Mouse (Mus musculus) monocyte, adult 5-6 weeks (primary cell): ENCODE data around the gene Adipor2. TPM values are rescaled to one million over a fixed set of nuclear protein-coding genes. Genes with fewer than 3 reads are reported as not detected.
"Not testable (repeated sequence)": the region's sequence is repeated elsewhere in the genome, so short reads cannot be mapped to it uniquely, and the experiment has no call there.

ENCODE experiments used
- ATAC-seq: fragments of 153-309, 156-312 bp; replicated peaks from 2 replicates; pipeline ENCODE4 v1.8.0; 2017; ENCODE audit warnings: mild to moderate bottlenecking; ENCODE audit not compliant: low TSS enrichment, insufficient number of reproducible peaks, severe bottlenecking, poor library complexity, low FRiP score
- total RNA-seq: library from RNA; stranded (forward); fragments of 200-1000, 200-491, 200-594 nt; gene quantifications from 3 replicates; pipeline ENCODE4 v1.2.3, GENCODE M21; 2017

The Adipor2 gene
- total RNA-seq, 1 experiment from 2014 or later, result 127 TPM

DNA sequence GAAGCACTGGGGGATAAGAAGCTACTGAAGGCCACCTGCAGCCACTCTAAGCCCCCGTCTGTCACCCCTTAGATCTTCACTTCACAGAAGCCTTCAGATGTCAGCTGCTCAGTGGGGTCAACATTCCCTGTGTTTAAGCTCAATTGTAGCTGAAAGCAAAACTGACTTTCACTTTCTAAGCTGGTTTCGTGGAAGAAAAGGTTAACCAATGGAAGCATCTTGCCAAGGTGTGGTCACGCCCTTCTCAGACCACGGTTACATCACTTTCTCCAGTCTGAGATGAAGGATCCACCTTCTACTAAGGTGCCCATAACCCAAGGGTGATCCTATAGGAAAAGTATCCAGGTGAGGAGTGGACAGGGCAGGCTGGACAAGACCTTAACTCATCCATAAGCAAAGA is 50.7 kb downstream of the Adipor2 start:
- peak; percentile 53 for ATAC-seq

- no peak for ATAC-seq
Observed at GRCm38 (mm10) chr6:119363593-119363992, 53.9 kb downstream of the Adipor2 start.

DNA sequence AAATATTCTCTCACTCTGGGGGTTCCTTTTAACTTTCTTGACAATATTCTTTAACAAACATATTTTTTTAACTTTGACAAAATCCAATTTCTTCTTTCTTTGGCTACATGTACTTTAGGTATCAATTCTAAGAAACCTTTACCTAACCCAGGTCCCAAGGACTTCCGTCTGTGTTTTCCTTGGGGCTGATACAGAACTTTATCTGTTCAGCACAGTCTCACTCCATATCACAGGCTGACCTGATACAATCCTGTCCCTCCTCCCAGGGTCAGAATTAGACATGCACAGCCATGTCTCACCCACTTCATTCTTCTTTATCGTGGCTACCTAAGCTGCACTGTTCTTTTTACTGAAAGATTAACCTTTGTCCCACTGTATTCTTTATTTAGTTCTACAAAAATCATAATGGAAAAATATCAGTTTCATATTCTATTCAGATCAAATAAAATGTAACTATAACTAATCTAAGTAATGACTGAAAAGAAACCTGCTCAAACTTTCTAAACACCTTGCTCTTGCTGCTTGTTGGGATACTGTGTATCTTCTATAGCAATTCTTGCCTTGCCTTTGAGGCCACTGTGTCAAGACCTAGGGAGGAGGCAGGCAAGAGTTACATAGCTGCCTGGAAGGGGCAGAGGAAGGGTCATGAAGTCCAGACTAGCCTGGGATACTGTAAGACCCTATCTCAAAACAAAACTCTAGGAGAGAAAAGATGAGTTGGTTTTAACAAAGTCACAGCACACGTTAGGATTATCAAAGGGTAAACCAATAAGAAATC is 56.4 kb downstream of the Adipor2 start:
- no peak for ATAC-seq

GRCm38 (mm10) chr6:119360250-119360649 is 57.3 kb downstream of the Adipor2 start:
- not testable (repeated sequence) for ATAC-seq

DNA sequence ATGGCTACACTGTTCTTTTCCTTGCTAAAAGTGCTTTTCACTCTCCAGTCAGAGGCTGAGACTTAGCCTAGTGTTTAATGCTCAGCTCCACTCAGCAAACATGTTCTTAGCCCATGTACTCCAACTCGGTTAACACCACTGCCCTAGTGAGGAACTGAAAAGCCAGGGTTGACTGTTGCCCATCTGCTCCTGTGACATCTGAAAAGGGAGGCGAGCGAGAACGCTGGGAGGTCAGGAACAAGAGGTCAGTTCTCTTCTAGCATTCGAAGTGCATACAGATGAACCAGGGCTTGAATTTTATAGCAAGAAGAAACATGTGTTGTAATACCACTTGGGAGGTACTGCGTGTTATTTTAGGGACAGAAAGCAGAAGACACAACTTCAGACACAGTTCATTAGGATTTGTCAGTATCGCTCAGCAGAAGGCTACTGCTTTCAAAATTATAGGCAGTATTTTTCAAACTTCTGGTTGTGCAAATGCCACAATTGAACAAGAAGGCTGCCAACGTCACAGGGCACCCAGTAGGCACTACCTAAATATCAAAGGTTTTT is 59.4 kb downstream of the Adipor2 start:
- ATAC-seq, result peak; percentile 64

DNA sequence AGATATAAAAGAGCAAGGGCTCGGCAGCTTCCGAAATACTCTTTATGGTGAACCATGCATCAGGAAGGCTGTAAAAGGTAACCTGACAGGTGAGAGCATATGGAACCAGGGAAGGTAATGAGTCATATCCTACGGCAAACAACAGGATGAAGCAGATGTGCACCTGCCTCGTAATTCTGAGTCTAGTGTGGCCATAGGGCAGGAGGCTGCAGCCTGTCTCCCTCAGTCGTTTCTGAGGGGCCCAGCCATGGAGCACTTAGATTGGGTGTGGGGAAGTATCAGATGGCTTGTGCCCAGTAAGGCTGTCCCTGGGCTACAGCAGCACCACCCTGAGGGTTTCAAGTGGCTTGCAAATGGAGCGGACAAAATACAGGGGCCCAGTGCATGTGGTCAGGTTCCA is 65.0 kb downstream of the Adipor2 start:
- ATAC-seq, result no peak

DNA sequence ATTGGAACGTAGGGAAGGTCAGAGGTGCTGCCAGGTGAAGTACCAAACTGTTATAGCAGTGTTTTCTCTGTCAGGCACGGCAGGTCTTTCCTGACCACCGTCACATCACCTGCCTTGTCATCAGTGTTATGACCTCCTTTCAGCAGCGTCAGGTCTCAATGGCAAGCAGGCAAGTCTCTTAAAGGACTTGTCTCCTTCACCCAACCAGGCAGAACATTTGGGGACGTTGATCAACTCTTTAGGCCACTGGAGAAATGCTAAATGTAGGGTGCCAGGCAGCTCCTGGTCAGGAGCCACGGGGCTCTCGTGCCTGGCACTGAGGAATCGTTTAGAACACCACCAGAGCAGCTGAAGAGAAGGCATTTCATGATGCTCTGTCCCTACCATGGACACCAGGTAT is 65.8 kb downstream of the Adipor2 start:
- ATAC-seq, result no peak

DNA sequence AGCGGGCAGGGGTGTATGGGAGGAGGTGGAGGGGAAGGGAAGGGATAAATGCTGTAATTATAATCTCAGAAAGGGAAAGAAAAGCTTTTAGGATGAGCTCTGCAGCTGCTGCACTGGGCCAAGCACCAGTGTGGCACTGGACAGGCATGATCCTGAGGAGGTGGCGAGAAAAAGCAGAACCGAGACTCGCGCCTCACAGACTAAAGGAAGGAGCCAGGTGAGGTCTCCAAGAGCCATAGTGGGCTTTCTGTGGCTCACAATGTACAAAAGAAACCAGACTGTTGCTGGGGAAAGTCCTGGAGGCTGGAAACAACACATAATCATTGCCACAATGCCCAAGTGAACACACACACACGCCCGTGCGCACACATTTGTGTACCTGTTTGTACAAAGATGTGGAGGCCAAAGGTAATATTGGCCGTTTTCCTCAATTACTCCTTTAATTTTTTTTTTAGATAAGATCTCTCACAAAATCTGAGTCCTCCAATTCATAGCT is 66.8 kb downstream of the Adipor2 start:
- no peak for ATAC-seq

DNA sequence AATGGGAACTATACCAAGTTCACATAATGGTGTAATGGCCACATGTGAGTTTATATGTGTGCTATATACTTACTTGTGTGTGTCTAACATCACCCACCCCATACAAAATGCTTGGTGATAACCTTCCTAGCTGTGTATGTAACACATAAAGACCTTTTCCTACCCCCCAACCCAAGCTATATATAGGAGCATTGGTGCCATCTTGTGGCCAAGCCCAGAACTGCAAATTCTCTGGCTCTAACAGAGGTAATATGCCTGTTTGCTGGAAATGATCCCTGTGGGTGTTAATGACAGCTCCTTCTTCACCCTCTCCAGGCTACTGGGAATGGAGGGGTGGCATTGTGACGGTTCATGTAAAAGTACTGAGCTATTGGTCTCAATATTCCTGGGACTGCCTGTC is 69.3 kb downstream of the Adipor2 start:
- ATAC-seq, result 0 out of 2 replicates have a peak, but pooled peaks have one; percentile 32

DNA sequence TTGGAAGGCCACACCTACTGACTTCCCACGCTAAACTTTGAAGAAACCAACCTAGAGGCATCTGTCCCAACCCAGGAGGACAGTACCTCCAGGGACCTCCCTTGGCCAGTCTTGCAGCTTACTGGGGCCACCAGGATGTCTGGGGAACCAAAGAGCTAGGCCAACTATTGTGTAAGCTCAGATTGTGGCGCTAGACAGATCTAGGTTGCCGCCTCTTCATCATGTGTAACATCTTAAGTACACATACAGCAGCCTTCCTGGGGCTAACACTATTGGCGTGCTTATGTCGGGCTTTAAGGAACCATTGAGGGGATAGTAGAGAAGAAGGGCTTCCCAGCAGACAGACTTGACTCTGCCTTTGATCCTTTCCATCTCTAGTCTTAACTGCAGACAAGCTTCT is 69.7 kb downstream of the Adipor2 start:
- ATAC-seq, result no peak

DNA sequence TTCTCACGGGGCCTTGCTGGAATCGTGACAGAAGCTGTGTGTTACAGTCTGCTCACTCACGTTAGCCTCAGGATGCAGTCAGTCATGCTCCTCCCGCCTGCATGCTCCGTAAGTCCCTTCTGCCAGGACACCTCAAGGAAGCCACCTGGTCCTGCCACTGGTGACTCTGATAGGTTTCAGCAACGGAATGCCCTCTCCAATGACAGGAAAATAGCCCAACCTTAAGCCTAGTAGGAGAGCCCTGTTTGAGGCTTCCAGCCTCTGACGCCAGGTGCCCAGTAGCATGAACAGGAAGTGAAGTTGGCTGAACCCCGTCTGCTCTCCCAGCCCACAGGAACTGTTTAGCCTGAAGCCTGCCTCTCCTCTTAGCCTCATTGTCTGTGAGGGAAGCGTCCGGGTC is 71.2 kb downstream of the Adipor2 start:
- ATAC-seq, result no peak; the same call in 1 of the 2 replicates

DNA sequence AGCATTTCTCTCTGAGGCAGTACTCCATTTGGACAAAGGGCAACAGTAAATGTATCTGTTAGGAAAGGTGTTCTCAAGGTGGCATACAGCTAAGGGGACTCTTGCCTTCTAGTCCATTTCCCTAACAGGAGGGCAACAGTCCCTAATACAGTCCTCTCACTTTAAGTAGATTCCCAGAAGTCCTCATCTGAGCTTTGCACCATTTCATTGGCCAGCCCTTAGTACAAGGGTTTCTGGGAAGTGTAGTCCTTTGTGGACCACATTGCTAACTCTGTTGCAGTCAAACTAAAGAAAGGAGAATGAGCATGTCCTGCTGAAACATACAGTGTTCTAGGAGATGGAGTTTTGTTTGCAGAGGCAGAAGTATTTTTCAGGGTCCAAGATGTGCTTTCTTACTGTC is 76.1 kb downstream of the Adipor2 start:
- peak; percentile 45; the same call in 1 of the 2 replicates for ATAC-seq

- ATAC-seq, result no peak
Observed at GRCm38 (mm10) chr6:119338121-119338912, 79.2 kb downstream of the Adipor2 start.

- ATAC-seq, result no peak
Observed at GRCm38 (mm10) chr6:119337287-119337686, 80.2 kb downstream of the Adipor2 start.

GRCm38 (mm10) chr6:119336124-119336523 is 81.4 kb downstream of the Adipor2 start:
- no peak for ATAC-seq

- no peak for ATAC-seq
Observed at GRCm38 (mm10) chr6:119333831-119334230, 83.7 kb downstream of the Adipor2 start.

- ATAC-seq, result no peak
Observed at GRCm38 (mm10) chr6:119333202-119333601, 84.3 kb downstream of the Adipor2 start.

- ATAC-seq, result no peak
Observed at GRCm38 (mm10) chr6:119332111-119332510, 85.4 kb downstream of the Adipor2 start.

DNA sequence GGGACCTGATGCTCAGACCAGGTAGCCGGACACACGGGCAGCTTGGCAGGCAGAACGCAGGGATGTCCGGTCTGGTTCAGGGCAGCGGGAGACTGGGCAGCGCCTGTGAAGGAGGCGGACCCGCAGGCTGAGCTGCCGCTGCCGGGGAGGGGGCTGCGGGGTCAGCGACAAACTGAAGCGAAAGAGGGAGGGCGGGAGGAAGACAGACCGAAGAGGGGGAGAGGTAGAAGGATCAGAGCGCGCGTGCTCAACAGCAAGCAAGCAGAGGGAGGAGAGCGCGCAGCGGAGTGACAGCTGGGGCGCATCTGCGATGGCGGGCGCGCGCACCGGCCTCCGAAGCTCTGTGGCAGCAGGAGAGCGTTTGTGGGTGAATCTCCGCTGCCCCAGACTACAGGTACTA is 87.0 kb downstream of the Adipor2 start, which contains the start of gene Lrtm2:
Lrtm2 (minus strand) TSS at position 261 of the 400 bp plus-strand sequence.
- no peak for ATAC-seq
